Mouse (Mus musculus): ENCODE data around the gene Fbxl15. TPM values are rescaled to one million over a fixed set of nuclear protein-coding genes. Genes with fewer than 3 reads are reported as not detected.

Fbxl15 gene
- polyA plus RNA-seq, 1 experiment, result 60.4 TPM

GRCm38 (mm10) chr19:46314151-46314601 lies 13.8 kb upstream of the Fbxl15 start:
- TF ChIP-seq CTCF (IDR thresholded peaks at IDR 0.05; ENCODE audit: extremely low read depth, insufficient read length, insufficient replicate concordance, low read depth, low read length), result no peak
- TF ChIP-seq POLR2A (IDR thresholded peaks at IDR 0.05; ENCODE audit: low read depth, low read length), result no peak
- peaks cover 6% of the 10 kb centered on the region for H3K4me1 ChIP-seq (ENCODE audit: control insufficient read depth, insufficient read depth, insufficient read length, low read length)
- WGBS, result 24% methylated on average over 18 of the region's 18 CpGs

GRCm38 (mm10) chr19:46314872-46315742 lies 12.9 kb upstream of the Fbxl15 start:
- Histone ChIP-seq H3K27me3 (ENCODE audit: control insufficient read depth, insufficient read depth, low read length) (peaks cover 54% of the 10 kb centered on the region), H3K4me3 (ENCODE audit: low read depth, low read length) (no peak overlapping the region), H3K4me1 (ENCODE audit: control insufficient read depth, insufficient read depth, insufficient read length, low read length) (peaks cover 6% of the 10 kb centered on the region), H3K36me3 (ENCODE audit: control insufficient read depth, insufficient read depth, low read length) (peaks cover 24% of the 10 kb centered on the region), H3K27ac (ENCODE audit: insufficient read depth, low read depth, low read length) (0 out of 2 replicates have a peak overlapping the region, but pooled peaks have one; percentile 28)
- 11% methylated on average over 14 of the region's 14 CpGs for WGBS
- TF ChIP-seq CTCF (IDR thresholded peaks at IDR 0.05; ENCODE audit: extremely low read depth, insufficient read length, insufficient replicate concordance, low read depth, low read length) (no peak), POLR2A (IDR thresholded peaks at IDR 0.05; ENCODE audit: low read depth, low read length) (no peak)

More at GRCm38 (mm10) chr19:46314151-46314601, 13.8 kb upstream of the Fbxl15 start:
- Histone ChIP-seq H3K4me3 (ENCODE audit: low read depth, low read length) (no peak overlapping the region), H3K36me3 (ENCODE audit: control insufficient read depth, insufficient read depth, low read length) (peaks cover 32% of the 10 kb centered on the region), H3K27ac (ENCODE audit: insufficient read depth, low read depth, low read length) (no peak overlapping the region), H3K27me3 (ENCODE audit: control insufficient read depth, insufficient read depth, low read length) (peaks cover 46% of the 10 kb centered on the region)

- Histone ChIP-seq H3K36me3 (ENCODE audit: control insufficient read depth, insufficient read depth, low read length) (peaks cover 16% of the 10 kb centered on the region), H3K4me1 (ENCODE audit: control insufficient read depth, insufficient read depth, insufficient read length, low read length) (peaks cover 6% of the 10 kb centered on the region), H3K4me3 (ENCODE audit: low read depth, low read length) (peak overlapping the region; percentile 16; the same call in 1 of the 2 replicates), H3K27me3 (ENCODE audit: control insufficient read depth, insufficient read depth, low read length) (peaks cover 54% of the 10 kb centered on the region), H3K27ac (ENCODE audit: insufficient read depth, low read depth, low read length) (peak overlapping the region; percentile 33)
- TF ChIP-seq CTCF (IDR thresholded peaks at IDR 0.05; ENCODE audit: extremely low read depth, insufficient read length, insufficient replicate concordance, low read depth, low read length) (no peak), POLR2A (IDR thresholded peaks at IDR 0.05; ENCODE audit: low read depth, low read length) (no peak)
- WGBS, result 50% methylated on average over 12 of the region's 12 CpGs
These were observed 12.0 kb upstream of the Fbxl15 start for GRCm38 (mm10) chr19:46315752-46316610.

GRCm38 (mm10) chr19:46316846-46317545 lies 11.0 kb upstream of the Fbxl15 start:
- peaks cover 6% of the 10 kb centered on the region for H3K4me1 ChIP-seq (ENCODE audit: control insufficient read depth, insufficient read depth, insufficient read length, low read length)

GRCm38 (mm10) chr19:46317546-46317885 lies 10.5 kb upstream of the Fbxl15 start:
- peaks cover 54% of the 10 kb centered on the region for H3K27me3 ChIP-seq (ENCODE audit: control insufficient read depth, insufficient read depth, low read length)
- no peak for TF ChIP-seq CTCF (IDR thresholded peaks at IDR 0.05; ENCODE audit: extremely low read depth, insufficient read length, insufficient replicate concordance, low read depth, low read length)
- no peak for TF ChIP-seq POLR2A (IDR thresholded peaks at IDR 0.05; ENCODE audit: low read depth, low read length)
- peak overlapping the region; percentile 32; the same call in 1 of the 2 replicates for H3K27ac ChIP-seq (ENCODE audit: insufficient read depth, low read depth, low read length)
- peak overlapping the region; percentile 53 for H3K4me3 ChIP-seq (ENCODE audit: low read depth, low read length)
- peaks cover 6% of the 10 kb centered on the region for H3K4me1 ChIP-seq (ENCODE audit: control insufficient read depth, insufficient read depth, insufficient read length, low read length)
- H3K36me3 ChIP-seq (ENCODE audit: control insufficient read depth, insufficient read depth, low read length), result peaks cover 4% of the 10 kb centered on the region; the same call in 1 of the 2 replicates
- 3% methylated on average over 48 of the region's 48 CpGs for WGBS

More at GRCm38 (mm10) chr19:46316846-46317545, 11.0 kb upstream of the Fbxl15 start:
- H3K4me3 ChIP-seq (ENCODE audit: low read depth, low read length), result peak overlapping the region; percentile 53
- H3K36me3 ChIP-seq (ENCODE audit: control insufficient read depth, insufficient read depth, low read length), result peaks cover 6% of the 10 kb centered on the region
- no peak for TF ChIP-seq POLR2A (IDR thresholded peaks at IDR 0.05; ENCODE audit: low read depth, low read length)
- TF ChIP-seq CTCF (IDR thresholded peaks at IDR 0.05; ENCODE audit: extremely low read depth, insufficient read length, insufficient replicate concordance, low read depth, low read length), result no peak
- WGBS, result 27% methylated on average over 15 of the region's 15 CpGs
- peaks cover 54% of the 10 kb centered on the region for H3K27me3 ChIP-seq (ENCODE audit: control insufficient read depth, insufficient read depth, low read length)
- H3K27ac ChIP-seq (ENCODE audit: insufficient read depth, low read depth, low read length), result peak overlapping the region; percentile 32

- Histone ChIP-seq H3K36me3 (ENCODE audit: control insufficient read depth, insufficient read depth, low read length) (peaks cover 4% of the 10 kb centered on the region; the same call in 1 of the 2 replicates), H3K27me3 (ENCODE audit: control insufficient read depth, insufficient read depth, low read length) (peaks cover 54% of the 10 kb centered on the region), H3K4me1 (ENCODE audit: control insufficient read depth, insufficient read depth, insufficient read length, low read length) (peaks cover 6% of the 10 kb centered on the region), H3K27ac (ENCODE audit: insufficient read depth, low read depth, low read length) (no peak overlapping the region), H3K4me3 (ENCODE audit: low read depth, low read length) (peak overlapping the region; percentile 33)
- 3% methylated on average over 42 of the region's 42 CpGs for WGBS
- TF ChIP-seq POLR2A (IDR thresholded peaks at IDR 0.05; ENCODE audit: low read depth, low read length), result no peak
- TF ChIP-seq CTCF (IDR thresholded peaks at IDR 0.05; ENCODE audit: extremely low read depth, insufficient read length, insufficient replicate concordance, low read depth, low read length), result no peak
These were observed 9.9 kb upstream of the Fbxl15 start for GRCm38 (mm10) chr19:46318031-46318471.

All from small intestine, adult 2 months (tissue).